Mouse (Mus musculus): ENCODE data around the gene Acnat2. TPM values are rescaled to one million over a fixed set of nuclear protein-coding genes. Genes with fewer than 3 reads are reported as not detected.
"Not testable (repeated sequence)": the region's sequence is repeated elsewhere in the genome, so short reads cannot be mapped to it uniquely, and the experiment has no call there.

The Acnat2 gene
- total and polyA plus RNA-seq, 3 experiments = not detected

- Histone ChIP-seq H3K36me3 (ENCODE audit: control insufficient read depth, insufficient read depth, low read length) (no peaks in the 10 kb centered on the region), H3K4me3 (no peak overlapping the region), H3K4me1 (ENCODE audit: control insufficient read depth, insufficient read depth, low read length) (no peaks in the 10 kb centered on the region), H3K27ac (no peak overlapping the region), H3K27me3 (ENCODE audit: control insufficient read depth, insufficient read depth, low read length) (no peaks in the 10 kb centered on the region), H3K79me2 (replicated peaks; ENCODE audit: control insufficient read depth, insufficient read depth, low read length) (no peaks in the 10 kb centered on the region), H3K9ac (ENCODE audit: low read depth, low read length) (no peak overlapping the region)
- DNase-seq = no peak
- intact Hi-C loops (cut with DNase I) = no loop called here
- WGBS = 35% methylated on average over 2 of the region's 2 CpGs
- TF ChIP-seq POLR2A (IDR thresholded peaks at IDR 0.05; ENCODE audit: insufficient read depth, low read depth, low read length) (no peak), CTCF (IDR thresholded peaks at IDR 0.05) (no peak), EP300 (IDR thresholded peaks at IDR 0.05; ENCODE audit: insufficient read depth, low read depth, low read length) (no peak)
Observed at GRCm38 (mm10) chr4:49386873-49387272, 21.1 kb downstream of the Acnat2 start.

- H3K27ac ChIP-seq; H3K79me2 ChIP-seq (replicated peaks; ENCODE audit: control insufficient read depth, insufficient read depth, low read length); intact Hi-C loops (cut with DNase I); H3K4me1 ChIP-seq (ENCODE audit: control insufficient read depth, insufficient read depth, low read length); DNase-seq; H3K9ac ChIP-seq (ENCODE audit: low read depth, low read length); H3K4me3 ChIP-seq; H3K36me3 ChIP-seq (ENCODE audit: control insufficient read depth, insufficient read depth, low read length); H3K27me3 ChIP-seq (ENCODE audit: control insufficient read depth, insufficient read depth, low read length): not testable (repeated sequence)
- 65% methylated on average over 2 of the region's 2 CpGs for WGBS
Observed at GRCm38 (mm10) chr4:49383576-49384318, 24.2 kb downstream of the Acnat2 start.

GRCm38 (mm10) chr4:49368046-49368445, 39.9 kb downstream of the Acnat2 start:
- intact Hi-C loops (cut with DNase I); DNase-seq; H3K27me3 ChIP-seq (ENCODE audit: control insufficient read depth, insufficient read depth, low read length); H3K9ac ChIP-seq (ENCODE audit: low read depth, low read length); H3K4me1 ChIP-seq (ENCODE audit: control insufficient read depth, insufficient read depth, low read length); H3K27ac ChIP-seq; H3K79me2 ChIP-seq (replicated peaks; ENCODE audit: control insufficient read depth, insufficient read depth, low read length); H3K4me3 ChIP-seq; H3K36me3 ChIP-seq (ENCODE audit: control insufficient read depth, insufficient read depth, low read length): not testable (repeated sequence)
- 73% methylated on average over 3 of the region's 3 CpGs for WGBS

GRCm38 (mm10) chr4:49357097-49357496, 50.9 kb downstream of the Acnat2 start:
- Histone ChIP-seq H3K9ac (ENCODE audit: low read depth, low read length) (no peak overlapping the region), H3K27ac (no peak overlapping the region), H3K79me2 (replicated peaks; ENCODE audit: control insufficient read depth, insufficient read depth, low read length) (no peaks in the 10 kb centered on the region), H3K4me3 (no peak overlapping the region), H3K27me3 (ENCODE audit: control insufficient read depth, insufficient read depth, low read length) (no peaks in the 10 kb centered on the region), H3K36me3 (ENCODE audit: control insufficient read depth, insufficient read depth, low read length) (no peaks in the 10 kb centered on the region), H3K4me1 (ENCODE audit: control insufficient read depth, insufficient read depth, low read length) (no peaks in the 10 kb centered on the region)
- intact Hi-C loops (cut with DNase I) = no loop called here
- no peak for TF ChIP-seq EP300 (IDR thresholded peaks at IDR 0.05; ENCODE audit: insufficient read depth, low read depth, low read length)
- no peak for TF ChIP-seq CTCF (IDR thresholded peaks at IDR 0.05)
- TF ChIP-seq POLR2A (IDR thresholded peaks at IDR 0.05; ENCODE audit: insufficient read depth, low read depth, low read length) = no peak
- 69% methylated on average over 2 of the region's 2 CpGs for whole genome bisulfite sequencing
- no peak for DNase-seq

GRCm38 (mm10) chr4:49350470-49350869, 57.5 kb downstream of the Acnat2 start:
- WGBS = 82% methylated on average over 4 of the region's 4 CpGs

GRCm38 (mm10) chr4:49348677-49349076, 59.3 kb downstream of the Acnat2 start:
- no peak overlapping the region for H3K27ac ChIP-seq
- WGBS = 72% methylated on average over 2 of the region's 2 CpGs
- no peaks in the 10 kb centered on the region for H3K27me3 ChIP-seq (ENCODE audit: control insufficient read depth, insufficient read depth, low read length)
- no peak for TF ChIP-seq CTCF (IDR thresholded peaks at IDR 0.05)
- TF ChIP-seq POLR2A (IDR thresholded peaks at IDR 0.05; ENCODE audit: insufficient read depth, low read depth, low read length) = no peak
- TF ChIP-seq EP300 (IDR thresholded peaks at IDR 0.05; ENCODE audit: insufficient read depth, low read depth, low read length) = no peak
- H3K79me2 ChIP-seq (replicated peaks; ENCODE audit: control insufficient read depth, insufficient read depth, low read length) = no peaks in the 10 kb centered on the region
- no peak for DNase-seq
- no peak overlapping the region for H3K9ac ChIP-seq (ENCODE audit: low read depth, low read length)
- H3K36me3 ChIP-seq (ENCODE audit: control insufficient read depth, insufficient read depth, low read length) = no peaks in the 10 kb centered on the region
- no peaks in the 10 kb centered on the region for H3K4me1 ChIP-seq (ENCODE audit: control insufficient read depth, insufficient read depth, low read length)
- intact Hi-C loops (cut with DNase I) = no loop called here
- H3K4me3 ChIP-seq = no peak overlapping the region

More at GRCm38 (mm10) chr4:49350470-49350869, 57.5 kb downstream of the Acnat2 start:
- no peak for DNase-seq
- Histone ChIP-seq H3K27ac (no peak overlapping the region), H3K4me3 (no peak overlapping the region), H3K27me3 (ENCODE audit: control insufficient read depth, insufficient read depth, low read length) (no peaks in the 10 kb centered on the region), H3K36me3 (ENCODE audit: control insufficient read depth, insufficient read depth, low read length) (no peaks in the 10 kb centered on the region), H3K9ac (ENCODE audit: low read depth, low read length) (no peak overlapping the region), H3K4me1 (ENCODE audit: control insufficient read depth, insufficient read depth, low read length) (no peaks in the 10 kb centered on the region), H3K79me2 (replicated peaks; ENCODE audit: control insufficient read depth, insufficient read depth, low read length) (no peaks in the 10 kb centered on the region)
- no peak for TF ChIP-seq POLR2A (IDR thresholded peaks at IDR 0.05; ENCODE audit: insufficient read depth, low read depth, low read length)
- TF ChIP-seq CTCF (IDR thresholded peaks at IDR 0.05) = no peak
- no peak for TF ChIP-seq EP300 (IDR thresholded peaks at IDR 0.05; ENCODE audit: insufficient read depth, low read depth, low read length)
- intact Hi-C loops (cut with DNase I) = loop anchor here (5.0 kb wide), 1 partner anchor 87 kb away; no protein-coding TSS in a partner anchor

GRCm38 (mm10) chr4:49348001-49348400, 60.0 kb downstream of the Acnat2 start:
- DNase-seq; H3K79me2 ChIP-seq (replicated peaks; ENCODE audit: control insufficient read depth, insufficient read depth, low read length); H3K4me3 ChIP-seq; H3K36me3 ChIP-seq (ENCODE audit: control insufficient read depth, insufficient read depth, low read length); H3K27ac ChIP-seq; H3K4me1 ChIP-seq (ENCODE audit: control insufficient read depth, insufficient read depth, low read length); intact Hi-C loops (cut with DNase I); H3K9ac ChIP-seq (ENCODE audit: low read depth, low read length); H3K27me3 ChIP-seq (ENCODE audit: control insufficient read depth, insufficient read depth, low read length): not testable (repeated sequence)
- WGBS = 60% methylated on average over 1 of the region's 1 CpGs

GRCm38 (mm10) chr4:49340091-49340490, 67.9 kb downstream of the Acnat2 start:
- H3K27me3 ChIP-seq (ENCODE audit: control insufficient read depth, insufficient read depth, low read length); H3K27ac ChIP-seq; intact Hi-C loops (cut with DNase I); DNase-seq; H3K9ac ChIP-seq (ENCODE audit: low read depth, low read length); H3K79me2 ChIP-seq (replicated peaks; ENCODE audit: control insufficient read depth, insufficient read depth, low read length); H3K4me1 ChIP-seq (ENCODE audit: control insufficient read depth, insufficient read depth, low read length); H3K36me3 ChIP-seq (ENCODE audit: control insufficient read depth, insufficient read depth, low read length); H3K4me3 ChIP-seq: not testable (repeated sequence)
- 35% methylated on average over 3 of the region's 3 CpGs for WGBS

GRCm38 (mm10) chr4:49337949-49338348, 70.0 kb downstream of the Acnat2 start:
- H3K27ac ChIP-seq; H3K79me2 ChIP-seq (replicated peaks; ENCODE audit: control insufficient read depth, insufficient read depth, low read length); H3K27me3 ChIP-seq (ENCODE audit: control insufficient read depth, insufficient read depth, low read length); H3K4me1 ChIP-seq (ENCODE audit: control insufficient read depth, insufficient read depth, low read length); H3K4me3 ChIP-seq; H3K36me3 ChIP-seq (ENCODE audit: control insufficient read depth, insufficient read depth, low read length); H3K9ac ChIP-seq (ENCODE audit: low read depth, low read length); DNase-seq; intact Hi-C loops (cut with DNase I): not testable (repeated sequence)
- WGBS = 62% methylated on average over 3 of the region's 4 CpGs
